Comparison of ENCODE assay signal across 8 mouse cellular contexts in the genomic region with DNA sequence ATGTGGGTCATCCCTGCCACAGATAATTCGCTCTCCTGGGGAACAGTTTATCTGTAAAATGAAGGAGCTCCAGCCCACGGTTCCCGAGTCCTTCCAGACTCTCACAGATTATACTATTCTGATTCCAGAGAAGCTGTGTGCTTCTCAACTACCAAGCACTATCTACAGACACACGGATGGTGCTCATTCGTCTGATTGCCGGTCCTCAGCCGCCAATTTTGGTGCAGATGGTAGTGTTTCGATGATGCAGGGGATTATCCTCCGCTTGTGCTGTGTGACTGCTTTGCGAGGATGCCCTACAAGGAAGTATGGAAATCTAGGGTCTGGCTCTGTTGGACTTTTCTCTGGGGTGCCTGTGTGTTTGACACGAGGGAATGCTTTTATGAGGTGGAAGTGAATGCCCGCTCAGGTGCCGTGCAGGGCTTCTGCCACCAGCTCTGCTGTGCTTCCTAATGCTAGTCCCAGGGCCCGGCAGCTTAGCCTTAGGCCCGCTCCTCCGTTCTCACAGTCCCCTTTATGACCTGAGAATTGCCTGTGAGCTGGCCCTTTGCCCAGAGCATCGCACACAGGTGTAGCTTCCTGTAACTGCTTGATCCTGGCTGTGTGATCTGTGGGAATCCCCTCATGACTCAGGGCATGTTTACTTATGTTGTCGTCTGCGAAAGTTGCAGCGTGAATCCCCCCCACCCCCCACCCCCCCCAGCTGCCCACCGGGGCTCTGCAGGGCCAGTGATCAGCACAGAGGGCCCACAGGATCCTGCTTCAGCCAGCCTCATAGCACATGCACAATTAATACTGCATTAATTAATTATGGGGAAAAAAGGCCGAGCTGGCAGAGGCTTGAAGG.
DNase-seq lines count a peak whose midpoint lies in the region; ATAC-seq and TF ChIP-seq lines count a peak whose summit lies in the region.

No protein-coding gene starts in this region.

- H3K9ac ChIP-seq in midbrain, embryonic 11.5 days (ENCODE audit: low read length), result no peak overlapping the region
- H3K9ac ChIP-seq in embryonic facial prominence, embryonic 11.5 days (replicated peaks; ENCODE audit: low read length), result no peak overlapping the region
- peak overlapping the region; percentile 21; the same call in 1 of the 2 replicates for H3K9ac ChIP-seq in intestine, embryonic 16.5 days (ENCODE audit: low read depth, low read length)
- H3K9ac ChIP-seq in neural tube, embryonic 14.5 days (replicated peaks; ENCODE audit: low read depth, low read length), result no peak overlapping the region

- peak overlapping the region; percentile 57; the same call in 1 of the 2 replicates for H3K27ac ChIP-seq in midbrain, embryonic 10.5 days (replicated peaks)
- H3K27ac ChIP-seq in midbrain, embryonic 11.5 days (ENCODE audit: low read depth, low read length), result no peak overlapping the region
- no peak overlapping the region for H3K27ac ChIP-seq in embryonic facial prominence, embryonic 11.5 days (replicated peaks; ENCODE audit: low read depth, low read length)
- H3K27ac ChIP-seq in intestine, embryonic 16.5 days (ENCODE audit: low read length), result peak overlapping the region; percentile 54
- H3K27ac ChIP-seq in neural tube, embryonic 14.5 days (ENCODE audit: low read depth, low read length), result no peak overlapping the region
- no peak overlapping the region for H3K27ac ChIP-seq in gastrocnemius, adult 2 months

- intact Hi-C loops in gastrocnemius, adult 2 months (cut with DNase I), result no loop called here

- H3K9me3 ChIP-seq in midbrain, embryonic 10.5 days (replicated peaks), result no peaks in the 10 kb centered on the region
- H3K9me3 ChIP-seq in midbrain, embryonic 11.5 days (ENCODE audit: control insufficient read depth, low read length), result no peaks in the 10 kb centered on the region
- no peaks in the 10 kb centered on the region for H3K9me3 ChIP-seq in embryonic facial prominence, embryonic 11.5 days (replicated peaks; ENCODE audit: control insufficient read depth, low read length)
- no peaks in the 10 kb centered on the region for H3K9me3 ChIP-seq in intestine, embryonic 16.5 days (ENCODE audit: control insufficient read depth, low read length)
- no peaks in the 10 kb centered on the region for H3K9me3 ChIP-seq in neural tube, embryonic 14.5 days (ENCODE audit: control insufficient read depth, low read length)

- peaks cover 33% of the 10 kb centered on the region for H3K4me1 ChIP-seq in midbrain, embryonic 10.5 days
- peaks cover 9% of the 10 kb centered on the region for H3K4me1 ChIP-seq in midbrain, embryonic 11.5 days (ENCODE audit: control insufficient read depth, insufficient read depth, low read length)
- peaks cover 3% of the 10 kb centered on the region; the same call in 1 of the 2 replicates for H3K4me1 ChIP-seq in embryonic facial prominence, embryonic 11.5 days (ENCODE audit: control insufficient read depth, insufficient read depth, low read length)
- peaks cover 55% of the 10 kb centered on the region for H3K4me1 ChIP-seq in intestine, embryonic 16.5 days (ENCODE audit: control insufficient read depth, insufficient read depth, low read length)
- H3K4me1 ChIP-seq in neural tube, embryonic 14.5 days (ENCODE audit: control insufficient read depth, insufficient read depth, low read length), result peaks cover 10% of the 10 kb centered on the region; the same call in 1 of the 2 replicates

- H3K36me3 ChIP-seq in midbrain, embryonic 10.5 days, result no peaks in the 10 kb centered on the region
- no peaks in the 10 kb centered on the region for H3K36me3 ChIP-seq in midbrain, embryonic 11.5 days (ENCODE audit: control insufficient read depth, insufficient read depth, low read length)
- no peaks in the 10 kb centered on the region for H3K36me3 ChIP-seq in embryonic facial prominence, embryonic 11.5 days (replicated peaks; ENCODE audit: control insufficient read depth, insufficient read depth, low read depth, low read length)
- H3K36me3 ChIP-seq in intestine, embryonic 16.5 days (ENCODE audit: control insufficient read depth, insufficient read depth, low read length), result no peaks in the 10 kb centered on the region
- no peaks in the 10 kb centered on the region for H3K36me3 ChIP-seq in neural tube, embryonic 14.5 days (ENCODE audit: control insufficient read depth, insufficient read depth, low read length)

- H3K4me3 ChIP-seq in midbrain, embryonic 10.5 days, result no peak overlapping the region
- H3K4me3 ChIP-seq in midbrain, embryonic 11.5 days (ENCODE audit: low read depth, low read length), result no peak overlapping the region
- H3K4me3 ChIP-seq in embryonic facial prominence, embryonic 11.5 days (ENCODE audit: low read depth, low read length), result no peak overlapping the region
- H3K4me3 ChIP-seq in intestine, embryonic 16.5 days (ENCODE audit: low read length), result no peak overlapping the region
- no peak overlapping the region for H3K4me3 ChIP-seq in neural tube, embryonic 14.5 days (ENCODE audit: low read depth, low read length)
- H3K4me3 ChIP-seq in gastrocnemius, adult 2 months, result no peak overlapping the region

- no peak for ATAC-seq in midbrain, embryonic 11.5 days (ENCODE audit: low FRiP score)
- peak; percentile 37; the same call in 1 of the 2 replicates for ATAC-seq in embryonic facial prominence, embryonic 11.5 days (replicated peaks; ENCODE audit: insufficient number of reproducible peaks, low FRiP score, low TSS enrichment, low read depth)
- ATAC-seq in intestine, embryonic 16.5 days, result peak; percentile 78
- ATAC-seq in neural tube, embryonic 14.5 days (ENCODE audit: low read depth), result peak; percentile 39; the same call in 1 of the 2 replicates

- DNase-seq in midbrain, embryonic 10.5 days (ENCODE audit: low spot score), result no peak
- DNase-seq in midbrain, embryonic 11.5 days (ENCODE audit: low spot score, missing footprints), result no peak
- DNase-seq in embryonic facial prominence, embryonic 11.5 days (ENCODE audit: low spot score), result no peak
- no peak for DNase-seq in gastrocnemius, adult 2 months
- no peak for DNase-seq in yolk sac, embryonic 10.5 days (ENCODE audit: low spot score)
- no peak for DNase-seq in lung, postnatal 10 days

- 77% methylated on average over 22 of the region's 22 CpGs for WGBS in midbrain, embryonic 10.5 days
- WGBS in midbrain, embryonic 11.5 days, result 67% methylated on average over 22 of the region's 22 CpGs
- 68% methylated on average over 22 of the region's 22 CpGs for WGBS in embryonic facial prominence, embryonic 11.5 days
- WGBS in intestine, embryonic 16.5 days, result 44% methylated on average over 22 of the region's 22 CpGs
- 36% methylated on average over 22 of the region's 22 CpGs for WGBS in neural tube, embryonic 14.5 days

- no peak for TF ChIP-seq CTCF in gastrocnemius, adult 2 months (IDR thresholded peaks at IDR 0.05)

- H3K27me3 ChIP-seq in midbrain, embryonic 10.5 days (ENCODE audit: low read depth, poor library complexity, severe bottlenecking), result no peaks in the 10 kb centered on the region
- H3K27me3 ChIP-seq in midbrain, embryonic 11.5 days (ENCODE audit: control insufficient read depth, insufficient read depth, low read length), result no peaks in the 10 kb centered on the region
- H3K27me3 ChIP-seq in embryonic facial prominence, embryonic 11.5 days (ENCODE audit: control insufficient read depth, insufficient read depth, low read length), result no peaks in the 10 kb centered on the region
- no peaks in the 10 kb centered on the region for H3K27me3 ChIP-seq in intestine, embryonic 16.5 days (replicated peaks; ENCODE audit: control insufficient read depth, insufficient read depth, low read length)
- H3K27me3 ChIP-seq in neural tube, embryonic 14.5 days (ENCODE audit: control insufficient read depth, insufficient read depth, low read length), result no peaks in the 10 kb centered on the region

- no peak overlapping the region for H3K4me2 ChIP-seq in midbrain, embryonic 11.5 days
- no peak overlapping the region for H3K4me2 ChIP-seq in embryonic facial prominence, embryonic 11.5 days (ENCODE audit: low read depth, low read length)
- 0 out of 2 replicates have a peak overlapping the region, but pooled peaks have one; percentile 11 for H3K4me2 ChIP-seq in intestine, embryonic 16.5 days (ENCODE audit: low read depth, low read length)
- H3K4me2 ChIP-seq in neural tube, embryonic 14.5 days (ENCODE audit: low read depth, low read length), result peak overlapping the region; percentile 17; the same call in 1 of the 2 replicates

Comparison
In these comparisons a context has a peak if more than half of its experiments do, and no peak if none do; other contexts are left out.
1. H3K27ac ChIP-seq: peak in midbrain, embryonic 10.5 days (single experiment) and intestine, embryonic 16.5 days (single experiment); none in midbrain, embryonic 11.5 days (single experiment), embryonic facial prominence, embryonic 11.5 days (single experiment), neural tube, embryonic 14.5 days (single experiment) and gastrocnemius, adult 2 months (single experiment).
2. H3K4me2 ChIP-seq: peak in intestine, embryonic 16.5 days (single experiment) and neural tube, embryonic 14.5 days (single experiment); none in midbrain, embryonic 11.5 days (single experiment) and embryonic facial prominence, embryonic 11.5 days (single experiment).